Mouse (Mus musculus) kidney, postnatal 0 days (tissue): ENCODE data around the gene Slc22a7. TPM values are rescaled to one million over a fixed set of nuclear protein-coding genes. Genes with fewer than 3 reads are reported as not detected.

Experiments used
- ATAC-seq: fragments of 200-750 bp; cut with Nextera tagmentation; replicated peaks from 2 replicates; pipeline ENCODE4 v1.8.0; 2017; ENCODE audit warnings: low read depth, moderate number of reproducible peaks, moderate TSS enrichment, moderate library complexity; ENCODE audit not compliant: low FRiP score
- DNase-seq: peaks from one replicate; pipeline ENCODE4 v3.0.0-alpha.2; 2016; ENCODE audit warnings: low spot score
- H3K27ac ChIP-seq: fragments of 300-500 bp; sonication (generic); 2 replicates; pipeline ENCODE4 v1.5.1; 2014; ENCODE audit warnings: mild to moderate bottlenecking
- H3K27me3 ChIP-seq: fragments of 300-500 bp; sonication (generic); 2 replicates; pipeline ENCODE4 v1.6.1; 2014; ENCODE audit warnings: low read length, mixed read lengths; ENCODE audit not compliant: insufficient read depth
- H3K36me3 ChIP-seq: fragments of 300-500 bp; sonication (generic); 2 replicates; pipeline ENCODE4 v1.6.1; 2014; ENCODE audit warnings: low read length, mixed read lengths; ENCODE audit not compliant: insufficient read depth
- H3K4me1 ChIP-seq: fragments of 300-500 bp; sonication (generic); replicated peaks from 2 replicates; pipeline ENCODE4 v1.6.1; 2014; ENCODE audit warnings: antibody characterized with exemption, low read length, mixed read lengths; ENCODE audit not compliant: insufficient read depth
- H3K4me2 ChIP-seq: fragments of 300-500 bp; sonication (generic); 2 replicates; pipeline ENCODE4 v1.6.1; 2014; ENCODE audit warnings: mild to moderate bottlenecking, low read length, moderate library complexity, mixed read lengths
- H3K4me3 ChIP-seq: fragments of 300-500 bp; sonication (generic); replicated peaks from 2 replicates; pipeline ENCODE4 v1.5.1; 2014; ENCODE audit warnings: low read depth, low read length
- H3K9ac ChIP-seq: fragments of 300-500 bp; sonication (generic); 2 replicates; pipeline ENCODE4 v1.6.1; 2014; ENCODE audit warnings: low read depth, low read length
- H3K9me3 ChIP-seq: fragments of 300-500 bp; sonication (generic); replicated peaks from 2 replicates; pipeline ENCODE4 v1.6.1; 2016; ENCODE audit warnings: low read length, inconsistent platforms, mixed read lengths
- CTCF ChIP-seq: IDR thresholded peaks from 2 replicates; pipeline ENCODE4 v1.5.1; 2016; ENCODE audit warnings: antibody characterized with exemption, low read depth, mild to moderate bottlenecking, moderate library complexity
- WGBS: fragments of 180-500 bp; shearing (Covaris S2); extraction: QIAGEN DNeasy Blood & Tissue Kit; methylation state at CpG from one replicate; pipeline ENCODE4 v1.1.7; 2014; 5-methylcytosine and 5-hydroxymethylcytosine counted together
- polyA plus RNA-seq: library from polyadenylated mRNA; unstranded; fragments of >200 nt; fragmentation: Nextera tagmentation; extraction: Ambion mirVana; gene quantifications from 2 replicates; pipeline ENCODE4 v1.2.1, GENCODE M21; 2015

Slc22a7 gene
- polyA plus RNA-seq, 1 experiment from 2014 or later: 1.9 TPM

DNA sequence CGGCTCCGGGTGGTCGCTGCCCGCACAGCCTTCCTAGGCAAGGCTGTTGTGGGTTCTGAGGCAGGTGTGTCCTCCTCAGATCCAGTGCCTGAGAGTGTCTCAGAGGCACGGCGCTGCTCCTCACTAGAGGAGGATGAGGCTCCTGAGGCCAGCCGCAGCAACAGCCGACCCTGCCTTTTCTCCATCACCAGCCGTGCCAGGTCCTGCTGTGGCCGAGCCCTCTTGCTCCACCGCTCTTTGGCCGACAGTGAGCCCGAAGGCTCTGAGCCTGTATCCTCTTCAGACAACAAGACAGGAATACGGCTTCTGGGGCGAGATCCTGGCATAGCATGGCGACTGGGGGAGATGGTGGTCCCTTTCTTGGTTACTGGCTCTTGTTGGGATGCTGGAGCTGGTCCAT lies 8.0 kb upstream of the Slc22a7 start:
- ATAC-seq (no peak), DNase-seq (no peak)
- Histone ChIP-seq H3K27me3 (peaks cover 21% of the 10 kb centered on the region), H3K27ac (no peak overlapping the region), H3K4me3 (no peak overlapping the region), H3K9me3 (no peaks in the 10 kb centered on the region), H3K9ac (no peak overlapping the region), H3K4me1 (no peaks in the 10 kb centered on the region; the same call in 1 of the 2 replicates), H3K36me3 (no peaks in the 10 kb centered on the region), H3K4me2 (no peak overlapping the region)
- no peak for TF ChIP-seq CTCF
- WGBS: 93% methylated on average over 16 of the region's 16 CpGs

DNA sequence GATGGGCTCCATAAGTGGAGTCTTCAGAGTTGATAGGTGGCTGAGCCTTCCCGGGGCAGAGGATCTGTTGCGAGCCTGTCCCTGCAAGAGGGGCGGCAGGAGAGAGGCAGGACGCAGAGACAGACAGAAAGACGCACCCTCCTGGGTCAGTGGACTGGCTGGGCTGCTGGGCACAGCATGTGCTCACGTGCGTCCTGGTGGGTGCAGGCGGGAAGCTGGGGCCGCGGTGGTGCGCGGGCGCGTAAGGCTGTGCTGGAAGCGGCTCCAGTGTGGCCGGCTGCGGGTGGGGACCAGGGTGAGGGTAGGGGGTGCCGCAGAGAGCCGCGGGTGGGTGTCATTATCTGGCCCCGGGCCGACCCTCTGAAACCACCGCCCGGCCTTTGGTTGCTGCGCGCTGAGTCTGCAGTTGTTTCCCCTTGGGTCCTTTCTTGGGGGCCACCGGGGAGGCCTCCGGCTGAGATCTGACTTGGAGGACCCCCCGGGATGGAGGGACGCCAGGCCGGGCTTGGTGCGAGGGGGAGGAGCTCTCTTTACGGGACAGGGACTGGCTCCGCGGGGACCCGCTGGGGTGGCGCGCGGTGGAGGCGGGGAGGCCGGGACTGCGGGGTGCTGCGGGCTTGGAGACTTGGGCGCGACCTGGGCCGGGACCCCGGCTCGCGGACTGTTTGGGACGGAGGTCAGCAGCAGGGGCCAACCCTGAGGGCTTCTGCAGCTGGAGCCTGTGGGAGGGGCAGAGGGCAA lies 6.8 kb upstream of the Slc22a7 start:
- ATAC-seq: 0 out of 2 replicates have a peak, but pooled peaks have one; percentile 10
- H3K27me3 ChIP-seq: peaks cover 21% of the 10 kb centered on the region
- TF ChIP-seq CTCF: no peak

DNA sequence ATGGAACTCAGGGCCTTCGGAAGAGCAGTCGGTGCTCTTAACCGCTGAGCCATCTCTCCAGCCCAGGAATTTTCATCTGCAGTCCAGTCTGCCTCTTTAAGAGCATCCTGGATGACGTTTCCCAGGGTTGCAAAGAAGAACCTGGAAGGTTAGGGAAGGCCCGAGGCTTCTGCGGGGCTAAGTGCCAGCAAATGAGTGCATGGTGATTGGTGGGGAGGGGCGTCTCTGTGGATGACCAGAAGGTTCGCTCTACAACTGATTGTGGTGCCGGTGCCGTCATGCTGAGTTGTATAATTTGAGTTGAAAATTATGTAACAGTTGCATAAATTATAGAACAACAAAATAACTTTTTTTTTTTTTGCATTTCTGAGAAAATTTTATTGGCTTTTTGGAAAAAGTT lies 919 bp upstream of the Slc22a7 start:
- TF ChIP-seq CTCF: no peak
- Histone ChIP-seq H3K27me3 (peaks cover 7% of the 10 kb centered on the region; the same call in 1 of the 2 replicates), H3K9ac (no peak overlapping the region), H3K36me3 (no peaks in the 10 kb centered on the region), H3K9me3 (no peaks in the 10 kb centered on the region), H3K4me3 (no peak overlapping the region), H3K27ac (no peak overlapping the region), H3K4me2 (no peak overlapping the region), H3K4me1 (no peaks in the 10 kb centered on the region)
- DNase-seq (no peak), ATAC-seq (no peak)
- WGBS: 90% methylated on average over 10 of the region's 10 CpGs

More for the DNA sequence above, 6.8 kb upstream of the Slc22a7 start:
- no peak for DNase-seq
- H3K36me3 ChIP-seq: no peaks in the 10 kb centered on the region
- H3K4me3 ChIP-seq: peak overlapping the region; percentile 33
- no peaks in the 10 kb centered on the region for H3K9me3 ChIP-seq
- 3% methylated on average over 50 of the region's 50 CpGs for WGBS
- peak overlapping the region; percentile 53; the same call in 1 of the 2 replicates for H3K9ac ChIP-seq
- peak overlapping the region; percentile 82 for H3K4me2 ChIP-seq
- no peaks in the 10 kb centered on the region; the same call in 1 of the 2 replicates for H3K4me1 ChIP-seq
- no peak overlapping the region for H3K27ac ChIP-seq

DNA sequence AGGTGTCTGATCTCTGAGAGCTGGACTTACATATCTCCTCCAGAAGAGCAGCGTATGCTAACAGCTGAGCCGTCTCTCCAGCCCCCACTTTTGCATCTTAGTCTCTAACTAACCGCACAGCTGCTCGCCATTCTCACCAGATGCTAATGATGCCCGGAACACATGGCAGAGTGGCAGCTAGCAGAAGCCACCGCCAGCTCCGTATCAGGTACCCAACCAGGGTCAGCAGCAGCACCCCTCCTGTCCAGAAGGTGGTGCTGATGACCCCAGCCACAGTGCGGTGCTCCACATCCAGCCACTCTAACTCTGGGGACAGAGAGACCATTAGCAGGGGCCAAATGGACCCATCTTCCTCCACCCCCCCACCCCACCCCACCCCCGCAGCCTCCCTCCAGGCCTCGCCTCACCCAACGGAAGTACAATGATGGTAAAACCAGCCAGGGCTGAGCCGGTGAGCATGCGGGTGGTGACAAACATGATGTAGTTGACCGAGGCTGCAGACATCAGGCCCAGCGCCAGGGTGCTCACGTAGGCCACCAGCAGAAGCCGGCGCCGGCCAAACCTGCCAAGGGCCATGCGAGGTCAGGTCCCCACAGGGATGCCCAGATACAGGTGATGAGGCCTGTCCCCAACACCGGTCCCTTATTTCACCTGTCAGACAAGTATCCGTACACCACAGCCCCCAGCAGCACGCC lies 1.4 kb downstream of the Slc22a7 start:
- no peak overlapping the region for H3K4me3 ChIP-seq
- no peaks in the 10 kb centered on the region for H3K36me3 ChIP-seq
- DNase-seq: peak; percentile 57
- ATAC-seq: peak; percentile 42; the same call in 1 of the 2 replicates
- H3K9ac ChIP-seq: no peak overlapping the region
- no peaks in the 10 kb centered on the region for H3K9me3 ChIP-seq
- WGBS: 21% methylated on average over 23 of the region's 23 CpGs
- no peaks in the 10 kb centered on the region for H3K27me3 ChIP-seq
- no peak overlapping the region for H3K4me2 ChIP-seq
- 0 out of 2 replicates have a peak, but pooled peaks cover 4% of the 10 kb centered on the region for H3K4me1 ChIP-seq
- TF ChIP-seq CTCF: peak; percentile 69
- H3K27ac ChIP-seq: no peak overlapping the region

DNA sequence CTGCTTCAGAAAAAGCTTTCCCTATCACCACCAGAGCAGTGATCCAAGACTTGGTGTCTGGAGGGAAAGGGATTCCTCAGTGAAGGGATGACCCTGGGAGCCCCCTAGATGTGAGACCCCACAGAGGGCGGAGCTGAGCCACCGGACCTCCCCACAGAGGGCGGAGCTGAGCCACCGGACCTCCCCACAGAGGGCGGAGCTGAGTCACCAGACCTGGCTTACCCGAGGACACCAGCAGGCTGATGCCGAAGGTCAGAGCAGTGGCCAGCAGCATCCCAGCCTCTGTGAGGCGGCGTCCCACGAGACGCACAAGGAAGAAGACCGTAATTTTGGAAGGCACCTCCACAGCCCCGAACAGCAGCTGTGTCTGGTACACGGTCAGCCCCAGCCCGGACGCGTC lies 4.6 kb downstream of the Slc22a7 start:
- Histone ChIP-seq H3K4me1 (0 out of 2 replicates have a peak, but pooled peaks cover 4% of the 10 kb centered on the region), H3K4me3 (0 out of 2 replicates have a peak overlapping the region, but pooled peaks have one; percentile 9), H3K9ac (no peak overlapping the region), H3K27ac (no peak overlapping the region), H3K9me3 (no peaks in the 10 kb centered on the region), H3K27me3 (no peaks in the 10 kb centered on the region), H3K4me2 (peak overlapping the region; percentile 46), H3K36me3 (no peaks in the 10 kb centered on the region)
- ATAC-seq: peak; percentile 50; the same call in 1 of the 2 replicates
- TF ChIP-seq CTCF: peak; percentile 28
- peak; percentile 50 for DNase-seq
- WGBS: 3% methylated on average over 17 of the region's 17 CpGs

DNA sequence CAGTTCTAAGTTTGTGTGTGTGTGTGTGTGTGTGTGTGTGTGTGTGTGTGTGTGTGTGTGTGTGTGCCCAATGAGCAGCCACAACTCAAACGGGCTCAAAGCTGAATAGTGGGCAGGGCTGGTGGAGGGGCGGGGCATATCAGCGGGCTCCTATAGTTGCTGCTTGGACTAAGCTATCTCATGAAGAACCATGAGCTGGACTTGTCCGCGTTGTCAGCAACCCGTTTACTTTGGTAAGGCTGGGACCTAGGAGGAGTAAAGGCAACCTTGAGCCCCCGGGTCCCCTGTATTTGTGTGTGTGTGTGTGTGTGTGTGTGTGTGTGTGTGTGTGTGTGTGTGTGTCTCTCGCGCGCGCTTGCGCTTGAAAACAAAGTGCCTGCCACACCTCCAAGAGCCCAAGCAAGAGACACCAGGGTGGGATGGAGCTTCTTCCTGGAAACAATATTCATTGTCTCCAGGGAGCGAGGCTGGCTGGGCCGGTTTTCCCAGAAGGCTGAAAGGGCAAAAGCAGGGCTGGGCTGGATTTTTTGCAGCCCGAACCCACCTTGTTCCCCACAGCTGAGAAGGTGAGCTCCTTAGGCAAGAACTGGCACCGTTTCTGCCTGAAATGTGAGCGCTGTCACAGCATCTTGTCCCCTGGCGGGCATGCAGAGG lies 9.4 kb downstream of the Slc22a7 start, which contains the start of gene Crip3:
TSS of gene Crip3 (plus strand) at position 166 of the 654 bp plus-strand sequence.
- ATAC-seq (no peak; the same call in 1 of the 2 replicates), DNase-seq (peak; percentile 52)
- Histone ChIP-seq H3K4me1 (0 out of 2 replicates have a peak, but pooled peaks cover 2% of the 10 kb centered on the region), H3K9ac (no peak within 1 kb of the TSS), H3K4me3 (0 out of 2 replicates have a peak within 1 kb of the TSS, but pooled peaks have one; percentile 5), H3K27ac (no peak within 1 kb of the TSS), H3K27me3 (no peaks in the 10 kb centered on the region), H3K36me3 (no peaks in the 10 kb centered on the region), H3K9me3 (no peaks in the 10 kb centered on the region), H3K4me2 (peak within 1 kb of the TSS; percentile 51)
- no peak for TF ChIP-seq CTCF
- 15% methylated on average over 18 of the region's 18 CpGs for WGBS
